21 mouse cellular contexts compared by ENCODE assay signal in genomic region chr8:125419202-125419830, GRCm38 (mm10).
A peak's percentile ranks its signal among the peaks of the same experiment; 100 is the strongest.
DNase-seq lines count a peak whose midpoint lies in the region; ATAC-seq and TF ChIP-seq lines count a peak whose summit lies in the region.
"Had no signal": no experiment of that assay in that cellular context is flagged by ENCODE, and none has a peak within 500 bp of the region (broad histone marks: within the 10 kb centered on the region; RNA-seq: fewer than 3 reads in every experiment).

No protein-coding gene starts in this region.

- no peak overlapping the region for H3K4me2 ChIP-seq in forebrain, embryonic 13.5 days
- no peak overlapping the region for H3K4me2 ChIP-seq in forebrain, embryonic 11.5 days (ENCODE audit: low read depth, low read length, severe bottlenecking)
- no peak overlapping the region for H3K4me2 ChIP-seq in hindbrain, embryonic 15.5 days
- H3K4me2 ChIP-seq: embryonic facial prominence, embryonic 15.5 days; limb, embryonic 15.5 days; neural tube, embryonic 13.5 days had no signal

- no peak overlapping the region for H3K4me3 ChIP-seq in forebrain, embryonic 13.5 days
- H3K4me3 ChIP-seq in forebrain, embryonic 11.5 days (ENCODE audit: low read depth, low read length) = no peak overlapping the region
- H3K4me3 ChIP-seq in G1E (ENCODE audit: low read depth, low read length) = peak overlapping the region; percentile 2; the same call in 1 of the 2 replicates
- H3K4me3 ChIP-seq in cerebellum, adult 2 months (replicated peaks; ENCODE audit: insufficient read depth, low read depth, low read length) = no peak overlapping the region
- no peak overlapping the region for H3K4me3 ChIP-seq in hindbrain, embryonic 15.5 days
- H3K4me3 ChIP-seq: embryonic facial prominence, embryonic 15.5 days; gastrocnemius, adult 2 months; limb, embryonic 15.5 days; neural tube, embryonic 13.5 days had no signal

- no peak for ATAC-seq in forebrain, embryonic 13.5 days
- ATAC-seq in forebrain, embryonic 11.5 days (replicated peaks; ENCODE audit: low FRiP score) = no peak
- ATAC-seq in G1E (ENCODE audit: extremely low read depth, insufficient number of reproducible peaks, low FRiP score, poor library complexity, severe bottlenecking) = no peak
- ATAC-seq in hindbrain, embryonic 15.5 days (ENCODE audit: low FRiP score, low read depth) = 0 out of 2 replicates have a peak, but pooled peaks have one; percentile 33
- ATAC-seq in frontal cortex, adult (ENCODE audit: low TSS enrichment) = no peak
- ATAC-seq: forebrain, embryonic 14.5 days had no signal

- TF ChIP-seq CTCF in G1E (IDR thresholded peaks at IDR 0.05; ENCODE audit: low read depth, low read length) = no peak
- no peak for TF ChIP-seq CTCF in cerebellum, adult 2 months (IDR thresholded peaks at IDR 0.05; ENCODE audit: borderline replicate concordance, insufficient read depth, low read depth, low read length)

- no peaks in the 10 kb centered on the region for H3K27me3 ChIP-seq in forebrain, embryonic 13.5 days
- no peaks in the 10 kb centered on the region for H3K27me3 ChIP-seq in forebrain, embryonic 11.5 days (ENCODE audit: control insufficient read depth, insufficient read depth, low read length)
- no peaks in the 10 kb centered on the region for H3K27me3 ChIP-seq in G1E (ENCODE audit: insufficient read depth, low read length)
- no peaks in the 10 kb centered on the region for H3K27me3 ChIP-seq in cerebellum, adult 2 months (ENCODE audit: control insufficient read depth, insufficient read depth, low read length)
- H3K27me3 ChIP-seq in hindbrain, embryonic 15.5 days = no peaks in the 10 kb centered on the region
- H3K27me3 ChIP-seq: CH12.LX; limb, embryonic 15.5 days; neural tube, embryonic 13.5 days had no signal

- H3K4me1 ChIP-seq in forebrain, embryonic 13.5 days = peaks cover 24% of the 10 kb centered on the region
- peaks cover 7% of the 10 kb centered on the region; the same call in 1 of the 2 replicates for H3K4me1 ChIP-seq in forebrain, embryonic 11.5 days (replicated peaks; ENCODE audit: control insufficient read depth, insufficient read depth, low read length)
- H3K4me1 ChIP-seq in G1E (ENCODE audit: insufficient read depth, low read depth, low read length) = no peaks in the 10 kb centered on the region
- peaks cover 9% of the 10 kb centered on the region for H3K4me1 ChIP-seq in cerebellum, adult 2 months (ENCODE audit: control insufficient read depth, insufficient read depth, low read length)
- H3K4me1 ChIP-seq in hindbrain, embryonic 15.5 days (replicated peaks) = peaks cover 15% of the 10 kb centered on the region
- H3K4me1 ChIP-seq: embryonic facial prominence, embryonic 15.5 days had no signal

- 77% methylated on average over 14 of the region's 14 CpGs for WGBS in forebrain, embryonic 13.5 days
- WGBS in forebrain, embryonic 11.5 days = 86% methylated on average over 14 of the region's 14 CpGs
- 36% methylated on average over 14 of the region's 14 CpGs for WGBS in cerebellum, adult 2 months
- WGBS in hindbrain, embryonic 15.5 days = 69% methylated on average over 14 of the region's 14 CpGs

- DNase-seq in forebrain, embryonic 11.5 days (ENCODE audit: low spot score) = no peak
- no peak for DNase-seq in G1E (ENCODE audit: low spot score)
- peak; percentile 66 to 70 for DNase-seq in cerebellum, adult 2 months
- DNase-seq in right cerebral cortex, postnatal 10 days (ENCODE audit: low spot score in 2 of 2) = no peak
- DNase-seq in c-Kit-positive CD71-positive TER-119-positive erythroid progenitor cells, embryonic 14.5 days (ENCODE audit: low spot score) = no peak
- DNase-seq: adrenal gland, adult 8-10 months; embryo, embryonic 11 days; gastrocnemius, adult 2 months; heart, adult 11 months; kidney, adult 2 months; kidney, postnatal 14 days; lung, postnatal 14 days; thymus, adult 18-20 months had no signal

- H3K9ac ChIP-seq in forebrain, embryonic 13.5 days = no peak overlapping the region
- H3K9ac ChIP-seq in forebrain, embryonic 11.5 days (ENCODE audit: low read length) = no peak overlapping the region
- no peak overlapping the region for H3K9ac ChIP-seq in hindbrain, embryonic 15.5 days
- H3K9ac ChIP-seq: embryonic facial prominence, embryonic 15.5 days; limb, embryonic 15.5 days; neural tube, embryonic 13.5 days had no signal

- H3K9me3 ChIP-seq in forebrain, embryonic 13.5 days (replicated peaks) = no peaks in the 10 kb centered on the region
- no peaks in the 10 kb centered on the region for H3K9me3 ChIP-seq in forebrain, embryonic 11.5 days (ENCODE audit: control insufficient read depth, low read length)
- H3K9me3 ChIP-seq in G1E (replicated peaks) = peaks cover 92% of the 10 kb centered on the region
- no peaks in the 10 kb centered on the region for H3K9me3 ChIP-seq in hindbrain, embryonic 15.5 days
- H3K9me3 ChIP-seq: embryonic facial prominence, embryonic 15.5 days; limb, embryonic 15.5 days; neural tube, embryonic 13.5 days had no signal

- peak overlapping the region; percentile 31; the same call in 1 of the 2 replicates for H3K27ac ChIP-seq in forebrain, embryonic 13.5 days
- no peak overlapping the region for H3K27ac ChIP-seq in forebrain, embryonic 11.5 days (ENCODE audit: low read depth, low read length)
- H3K27ac ChIP-seq in cerebellum, adult 2 months (ENCODE audit: insufficient read depth, low read length) = no peak overlapping the region
- H3K27ac ChIP-seq in hindbrain, embryonic 15.5 days (replicated peaks) = no peak overlapping the region
- H3K27ac ChIP-seq: embryonic facial prominence, embryonic 15.5 days; gastrocnemius, adult 2 months; limb, embryonic 15.5 days; neural tube, embryonic 13.5 days had no signal

- no peak for TF ChIP-seq POLR2A in cerebellum, adult 2 months (IDR thresholded peaks at IDR 0.05; ENCODE audit: borderline replicate concordance, insufficient read depth, low read length)

- peaks cover 58% of the 10 kb centered on the region for H3K36me3 ChIP-seq in forebrain, embryonic 13.5 days (ENCODE audit: poor library complexity, severe bottlenecking)
- H3K36me3 ChIP-seq in forebrain, embryonic 11.5 days (ENCODE audit: control insufficient read depth, insufficient read depth, low read length) = no peaks in the 10 kb centered on the region
- no peaks in the 10 kb centered on the region for H3K36me3 ChIP-seq in G1E (replicated peaks)
- no peaks in the 10 kb centered on the region; the same call in 1 of the 2 replicates for H3K36me3 ChIP-seq in hindbrain, embryonic 15.5 days

Comparison
In these comparisons a context has a peak if more than half of its experiments do, and no peak if none do; other contexts are left out.
1. DNase-seq: peak in cerebellum, adult 2 months (2 of 2); none in forebrain, embryonic 11.5 days (single experiment), G1E (single experiment), right cerebral cortex, postnatal 10 days (0 of 2) and c-Kit-positive CD71-positive TER-119-positive erythroid progenitor cells, embryonic 14.5 days (single experiment).